Mouse (Mus musculus) c-Kit-positive CD71-negative TER-119-negative erythroid progenitor cells, embryonic 14.5 days (primary cell): ENCODE results near the gene G530012D18Rik.
"Not testable (repeated sequence)": the region's sequence is repeated elsewhere in the genome, so short reads cannot be mapped to it uniquely, and the experiment has no call there.

Experiments
- DNase-seq: peaks from one replicate; pipeline ENCODE4 v3.0.0-alpha.2; 2013; ENCODE audit warnings: low read depth

The G530012D18Rik gene

GRCm38 (mm10) chr1:85615819-85616218 is 40.3 kb downstream of the G530012D18Rik start:
- DNase-seq: not testable (repeated sequence)

GRCm38 (mm10) chr1:85617161-85617560 is 41.7 kb downstream of the G530012D18Rik start:
- not testable (repeated sequence) for DNase-seq

GRCm38 (mm10) chr1:85618689-85619088 is 43.2 kb downstream of the G530012D18Rik start:
- DNase-seq: not testable (repeated sequence)
